Mouse (Mus musculus): Measurements from ENCODE around the gene Sirt7. TPM values are rescaled to one million over a fixed set of nuclear protein-coding genes. Genes with fewer than 3 reads are reported as not detected.
"Not testable (repeated sequence)": the region's sequence is repeated elsewhere in the genome, so short reads cannot be mapped to it uniquely, and the experiment has no call there.

Gene Sirt7
- total RNA-seq, 2 experiments from 2014 or later = 10.2 to 11.7 TPM

GRCm38 (mm10) chr11:120616617-120617294 lies 8.3 kb downstream of the Sirt7 start:
- no peak for DNase-seq

DNA sequence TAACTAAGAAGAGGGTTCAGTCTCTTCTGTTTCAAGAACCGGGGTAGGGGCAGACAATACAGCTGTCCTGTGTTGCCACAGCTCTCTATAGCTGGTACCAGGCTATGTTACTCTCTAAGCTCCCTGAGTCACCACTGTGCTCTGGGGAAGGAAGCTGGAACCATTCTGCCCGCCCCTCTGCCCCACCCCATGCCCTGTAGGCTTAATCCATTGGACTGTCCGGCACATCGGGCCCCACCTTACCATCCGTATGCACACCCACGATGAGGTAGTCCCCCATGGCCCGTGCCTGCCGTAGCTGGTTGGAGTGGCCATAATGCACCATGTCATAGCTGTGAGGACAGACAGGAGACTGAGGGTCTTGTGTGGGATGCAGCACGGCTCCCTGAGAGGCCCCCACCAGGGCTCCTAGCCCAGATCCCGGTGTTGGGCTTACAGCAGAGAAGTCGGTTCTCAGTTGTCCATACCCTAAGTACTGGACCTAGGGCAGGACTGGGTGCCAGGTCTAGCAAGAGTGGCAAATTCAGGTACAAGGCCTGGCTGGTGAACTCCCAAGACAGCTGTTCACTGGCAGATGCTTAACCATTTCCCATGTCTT lies 9.3 kb downstream of the Sirt7 start:
- no peak for DNase-seq

GRCm38 (mm10) chr11:120615167-120615566 lies 9.9 kb downstream of the Sirt7 start:
- no peak for DNase-seq

DNA sequence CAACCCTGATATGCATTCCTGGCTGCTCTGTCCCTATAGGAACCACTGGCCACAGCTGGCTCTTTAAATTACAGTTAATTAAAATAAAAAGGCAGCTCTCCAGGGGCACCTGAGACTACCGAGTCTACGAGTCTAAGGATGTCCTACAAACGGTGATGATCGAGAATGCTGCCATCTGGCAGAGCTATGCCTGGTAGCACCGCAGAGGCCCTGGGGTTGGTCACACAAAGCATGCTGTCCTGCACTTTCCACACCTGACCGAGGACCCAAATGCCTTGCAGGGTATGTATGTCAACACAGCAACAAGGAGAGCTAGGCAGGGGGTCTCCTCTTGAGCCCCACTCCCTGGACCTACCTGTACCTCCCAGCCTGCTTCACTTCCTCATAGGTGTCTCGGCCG lies 11.1 kb downstream of the Sirt7 start:
- DNase-seq = no peak

DNA sequence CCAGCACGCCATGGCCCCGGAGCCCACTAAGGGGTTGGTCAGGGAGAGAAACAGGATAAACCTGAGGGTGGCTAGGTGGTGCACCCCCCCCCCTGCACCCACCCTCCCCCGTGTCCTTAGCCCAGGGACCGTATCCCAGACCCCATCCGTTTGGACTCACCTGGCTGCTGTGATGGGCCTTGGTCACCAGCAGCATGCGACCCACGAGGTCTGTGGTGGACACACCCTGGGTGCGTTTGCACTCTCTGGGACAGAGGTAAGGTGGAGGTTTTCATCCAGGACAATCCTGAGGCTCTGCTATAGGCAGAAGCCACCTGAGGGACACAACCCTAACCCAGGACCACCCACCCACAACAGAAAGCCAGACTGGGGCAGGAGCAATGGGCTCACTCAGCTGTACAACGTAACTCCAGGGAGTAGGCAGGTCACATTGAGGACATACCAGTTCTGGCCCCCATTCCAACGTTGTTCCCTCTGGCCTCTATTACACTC lies 11.5 kb downstream of the Sirt7 start:
- no peak for DNase-seq

DNA sequence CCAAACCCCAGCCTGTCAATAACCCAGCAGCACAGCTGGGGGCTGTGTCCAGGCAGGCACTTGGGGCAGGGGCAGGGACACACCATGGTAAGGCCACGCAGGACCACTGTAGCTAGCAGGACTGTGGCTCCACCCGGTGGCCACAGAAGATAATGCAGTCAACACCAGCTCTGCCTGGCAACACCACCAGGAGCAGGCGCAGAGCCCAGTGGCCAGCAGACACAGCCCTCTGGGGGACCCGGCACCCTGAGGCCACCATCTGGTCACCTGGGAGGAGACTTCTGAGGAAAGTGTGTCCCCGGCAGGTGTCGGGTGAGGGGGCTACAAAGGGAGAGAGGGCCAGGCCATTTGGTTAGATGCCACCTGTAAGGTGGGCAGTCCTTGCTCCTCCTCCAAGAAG lies 12.3 kb downstream of the Sirt7 start:
- DNase-seq = peak; percentile 85

- DNase-seq = no peak
Measured at GRCm38 (mm10) chr11:120610477-120611046, 14.5 kb downstream of the Sirt7 start.

GRCm38 (mm10) chr11:120609250-120609649 lies 15.8 kb downstream of the Sirt7 start:
- no peak for DNase-seq

DNA sequence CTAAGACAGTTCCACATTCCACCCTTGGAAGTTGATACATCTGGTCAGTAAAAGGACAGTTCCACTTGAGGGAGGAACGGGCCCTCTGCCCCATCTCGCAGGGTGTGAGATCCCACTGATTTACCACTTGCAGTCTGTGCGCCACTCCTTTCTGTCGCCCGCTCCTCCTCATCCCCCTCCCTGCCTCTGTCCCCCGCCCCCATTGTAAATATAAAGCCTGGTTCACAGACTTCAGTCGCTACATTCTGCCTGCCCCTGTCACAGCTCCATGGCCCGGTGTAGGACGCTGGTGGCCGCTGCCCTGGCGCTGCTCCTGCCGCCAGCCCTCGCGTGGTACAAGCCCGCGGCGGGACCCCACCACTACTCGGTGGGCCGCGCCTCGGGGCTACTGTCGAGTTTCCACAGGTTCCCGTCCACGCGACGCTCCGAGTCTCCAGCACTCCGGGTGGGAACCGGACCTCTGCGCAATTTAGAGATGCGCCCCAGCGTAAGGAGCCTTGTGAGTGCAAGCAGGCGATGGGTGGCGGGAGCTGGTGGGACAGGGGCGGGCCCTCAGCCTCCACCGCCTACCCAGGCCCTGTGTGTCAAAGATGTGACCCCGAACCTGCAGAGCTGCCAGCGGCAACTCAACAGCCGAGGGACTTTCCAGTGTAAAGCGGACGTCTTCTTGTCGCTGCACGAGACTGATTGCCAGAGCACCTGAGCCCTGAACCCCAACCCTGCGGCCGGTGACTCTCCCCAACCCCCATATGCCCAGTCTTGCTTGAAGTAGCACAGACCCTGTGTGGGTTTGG lies 16.6 kb downstream of the Sirt7 start, which contains the start of gene Npb:
Gene Npb (plus strand): TSS at position 237 of the 794 bp plus-strand sequence.
- no peak for DNase-seq

DNA sequence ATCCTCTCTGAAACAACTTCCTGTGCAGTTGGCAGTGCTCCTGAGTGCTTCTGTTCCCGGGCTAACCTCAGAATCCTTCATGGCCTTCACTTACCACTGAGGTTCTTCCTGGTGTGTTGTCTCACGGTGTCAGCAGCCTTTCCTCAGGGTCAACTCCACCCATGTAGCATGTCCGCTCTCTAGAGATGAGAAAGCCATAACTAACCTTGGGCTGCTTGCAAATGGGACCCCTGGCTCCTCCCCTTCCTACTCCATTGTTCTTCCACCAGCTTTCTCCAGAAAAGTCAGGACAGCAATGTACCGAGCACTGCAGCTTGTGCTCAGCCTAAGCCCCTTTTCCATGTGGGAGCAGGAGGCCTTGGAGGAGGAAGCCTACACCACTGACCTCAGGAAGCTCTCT lies 18.3 kb downstream of the Sirt7 start:
- no peak for DNase-seq

GRCm38 (mm10) chr11:120605667-120606066 lies 19.4 kb downstream of the Sirt7 start:
- DNase-seq = no peak

GRCm38 (mm10) chr11:120603545-120603944 lies 21.5 kb downstream of the Sirt7 start:
- DNase-seq = no peak

- no peak for DNase-seq
Measured at GRCm38 (mm10) chr11:120600716-120601115, 24.3 kb downstream of the Sirt7 start.

DNA sequence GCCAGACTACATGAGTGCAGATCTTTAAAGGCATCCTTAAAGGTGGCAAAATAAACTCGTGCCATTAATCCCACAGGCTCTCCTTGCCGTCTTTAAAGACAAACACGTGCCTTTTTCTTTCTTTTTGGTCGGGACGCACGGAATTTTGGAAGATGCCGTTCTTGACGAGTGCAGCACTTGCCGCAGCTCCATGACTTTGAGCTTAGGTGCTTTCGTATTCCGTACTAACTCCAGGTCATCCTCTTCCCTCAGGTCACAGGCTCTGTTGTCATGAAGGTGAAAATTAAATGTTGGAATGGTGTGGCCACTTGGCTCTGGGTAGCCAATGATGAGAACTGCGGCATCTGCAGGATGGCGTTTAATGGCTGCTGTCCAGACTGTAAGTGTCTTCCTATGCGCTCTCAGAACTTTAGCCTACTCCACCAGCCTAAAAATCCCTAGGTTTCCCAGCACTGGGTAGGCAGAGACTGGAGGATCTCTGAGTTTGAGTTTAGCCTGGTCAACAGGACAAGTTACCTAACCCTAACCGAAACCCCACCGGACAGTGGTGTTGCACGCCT lies 26.0 kb downstream of the Sirt7 start:
- DNase-seq = no peak

GRCm38 (mm10) chr11:120598283-120598989 lies 26.6 kb downstream of the Sirt7 start, which contains the start of the genes Alyref and Anapc11:
Gene Alyref (minus strand): TSS chr11:120598365.
Gene Anapc11 (plus strand): TSS chr11:120598421.
- DNase-seq = peak; percentile 95

DNA sequence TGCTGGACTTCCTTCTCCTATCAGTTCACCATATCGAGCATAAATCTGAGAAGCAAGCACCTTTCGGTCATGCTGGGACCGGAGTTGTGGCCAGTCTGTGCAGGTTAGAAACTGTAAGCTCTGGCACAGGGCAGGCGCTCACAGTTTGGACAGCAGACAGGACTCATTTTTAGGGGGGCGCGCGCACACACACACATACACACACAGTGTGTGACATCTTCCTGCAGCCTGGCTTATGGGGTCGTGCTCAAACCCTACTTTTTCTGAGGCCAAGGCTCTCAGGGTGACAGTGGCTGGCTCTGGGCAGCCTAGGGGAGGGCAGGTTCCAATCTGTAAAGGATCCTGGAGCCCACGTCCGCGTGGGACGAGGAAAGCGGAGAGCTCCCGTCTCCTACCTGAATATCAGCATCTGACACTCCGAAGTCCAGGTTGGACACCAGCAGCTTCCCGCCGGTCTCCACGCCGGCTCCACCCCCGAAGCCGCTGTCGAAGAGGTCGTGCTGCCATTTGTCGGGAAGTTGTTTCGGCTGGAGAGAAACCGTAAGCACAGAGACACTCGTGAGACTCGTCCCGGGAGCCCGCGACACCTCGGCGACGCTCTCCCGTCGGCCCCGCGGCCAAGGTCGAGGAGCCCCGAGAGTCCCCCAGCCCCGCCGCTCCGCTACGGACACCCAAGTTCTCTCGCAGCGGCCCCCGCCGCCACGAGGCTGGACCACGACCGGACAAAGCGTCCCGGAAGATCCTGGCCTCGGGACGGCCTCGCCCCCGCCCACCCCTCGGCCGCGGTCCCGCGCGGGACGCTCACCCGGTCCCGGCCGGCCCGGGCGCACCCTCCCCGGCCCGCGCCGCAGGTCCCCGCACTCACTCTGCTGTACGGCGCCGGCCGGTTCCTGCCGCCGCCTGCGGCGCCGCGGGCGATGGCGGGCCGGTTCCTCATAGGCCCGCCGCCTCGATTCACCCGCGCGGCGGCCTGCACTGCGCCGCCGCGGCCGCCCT lies 27.5 kb downstream of the Sirt7 start:
- peak; percentile 51 for DNase-seq

- DNase-seq = no peak
Measured at GRCm38 (mm10) chr11:120588531-120588930, 36.5 kb downstream of the Sirt7 start.

DNA sequence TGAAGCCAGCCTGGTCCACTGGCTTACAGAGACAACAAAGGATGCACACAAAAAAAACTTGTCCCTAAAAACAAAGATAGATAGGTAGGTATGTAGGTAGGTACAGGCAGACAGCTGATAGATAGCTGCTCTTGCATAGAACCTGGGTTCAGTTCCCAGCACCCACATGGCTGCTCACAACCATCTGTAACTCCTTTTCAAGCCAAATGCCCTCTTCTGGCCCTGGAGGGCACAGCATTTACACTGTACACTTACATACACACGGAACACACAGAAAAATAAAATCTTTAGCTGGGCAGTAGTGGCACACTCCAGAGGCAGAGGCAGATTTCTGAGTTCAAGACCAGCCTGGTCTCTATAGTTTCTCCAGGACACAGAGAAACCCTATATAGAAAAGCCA lies 41.1 kb downstream of the Sirt7 start:
- DNase-seq = no peak

DNA sequence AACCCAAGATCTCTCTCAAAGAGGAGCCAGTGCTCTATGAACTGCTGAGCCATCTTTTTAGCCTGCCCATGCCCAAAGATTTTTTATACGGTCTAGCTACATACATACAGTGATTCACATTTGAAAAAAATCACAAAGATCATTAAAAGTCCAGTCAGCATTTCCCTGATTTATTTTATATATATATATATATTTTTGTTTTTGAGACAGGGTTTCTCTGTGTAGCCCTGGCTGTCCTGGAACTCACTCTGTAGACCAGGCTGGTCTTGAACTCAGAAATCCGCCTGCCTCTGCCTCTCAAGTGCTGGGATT lies 42.1 kb downstream of the Sirt7 start:
- DNase-seq = not testable (repeated sequence)

- DNase-seq = peak; percentile 44
Measured at GRCm38 (mm10) chr11:120582268-120582981, 42.6 kb downstream of the Sirt7 start.

All from heart, postnatal 4 days (tissue).